Mouse (Mus musculus): Measurements from ENCODE around the gene H2-Ob.

DNA sequence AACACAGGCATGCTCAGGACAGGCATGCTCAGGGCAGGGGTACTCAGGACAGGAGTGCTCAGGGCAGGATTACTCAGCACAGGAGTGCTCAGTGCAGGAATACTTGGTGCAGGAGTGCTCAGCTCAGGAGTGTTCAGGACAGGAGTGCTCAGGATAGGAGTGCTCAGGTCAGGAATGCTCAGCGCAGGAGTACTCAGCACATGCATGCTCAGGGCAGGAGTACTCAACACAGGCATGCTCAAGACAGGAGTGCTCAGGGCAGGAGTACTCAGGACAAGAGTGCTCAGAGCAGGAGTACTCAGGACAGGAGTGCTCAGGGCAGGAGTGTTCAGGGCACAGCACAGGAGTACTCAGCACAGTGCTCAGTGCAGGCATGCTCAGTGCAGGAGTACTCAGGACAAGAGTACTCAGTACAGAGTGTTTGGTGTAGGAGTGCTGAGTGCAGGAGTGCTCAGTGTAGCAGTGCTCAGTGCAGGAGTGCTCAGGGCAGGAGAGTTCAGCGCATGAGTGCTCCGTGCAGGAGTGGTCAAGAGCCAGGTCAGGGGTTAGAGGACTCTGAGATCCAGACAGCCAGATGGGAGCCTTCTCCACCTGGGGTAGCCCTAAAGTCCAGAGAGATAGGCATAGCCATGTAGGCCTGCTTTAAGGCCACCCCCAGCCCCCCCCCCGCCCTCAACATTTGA lies 35.8 kb upstream of the H2-Ob start:
- no peak for TF ChIP-seq POLR2A (IDR thresholded peaks at IDR 0.05; ENCODE audit: low read depth, low read length)
- no peak for TF ChIP-seq CTCF (conservative IDR thresholded peaks at IDR 0.05; ENCODE audit: insufficient read depth, insufficient read length, low read depth, low read length)

All from kidney, adult 2 months (tissue).